Mouse (Mus musculus): Measurements from ENCODE around the gene Itsn1. TPM values are rescaled to one million over a fixed set of nuclear protein-coding genes. Genes with fewer than 3 reads are reported as not detected.

Itsn1 gene
- 24.6 and 27.6 TPM in 2 replicates for polyA plus RNA-seq (2015; fragmentation: Nextera tagmentation; extraction: Ambion mirVana)

DNA sequence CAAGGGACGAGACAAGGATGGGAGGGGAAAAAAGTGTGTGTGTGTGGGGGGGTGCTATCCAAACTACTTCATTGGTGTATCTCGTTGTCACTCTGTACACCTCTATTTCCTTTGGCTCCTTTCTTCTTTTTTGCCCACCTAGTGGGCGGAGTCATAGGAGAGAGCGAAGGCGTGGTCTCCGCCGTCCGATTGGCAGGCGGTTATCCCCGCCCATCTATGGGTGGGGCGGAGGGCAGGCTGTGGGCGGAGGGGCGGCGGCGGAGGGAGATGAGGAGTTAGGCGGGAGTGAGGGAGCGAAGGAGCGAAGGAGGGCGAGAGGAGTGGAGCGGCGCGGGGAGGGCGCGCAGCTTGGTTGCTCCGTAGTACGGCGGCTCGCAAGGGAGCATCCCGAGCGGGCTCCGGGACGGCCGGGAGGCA lies at the start of gene Itsn1:
Gene Itsn1 (plus strand): TSS at position 216 of the 417 bp plus-strand sequence.
- H3K36me3 ChIP-seq: peaks cover 4% of the 10 kb centered on the region; the same call in 1 of the 2 replicates

DNA sequence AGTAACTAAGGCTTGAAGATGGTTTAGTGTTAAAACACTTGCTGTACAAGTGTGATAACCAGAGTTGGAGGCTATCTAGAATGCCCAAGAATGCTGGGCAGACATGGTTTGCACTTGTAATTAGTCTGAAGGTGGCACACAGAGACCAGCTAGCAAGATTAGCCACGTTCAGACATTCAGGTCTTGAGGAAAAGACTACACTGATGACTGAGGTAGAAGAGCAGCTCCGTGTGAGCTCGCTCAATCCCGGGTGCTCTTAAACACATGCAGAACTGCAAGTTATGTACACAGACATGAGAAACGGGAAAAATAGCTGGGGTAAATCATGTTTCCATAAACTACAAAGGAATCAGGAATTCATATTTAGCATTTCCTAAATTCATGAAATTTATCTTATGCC lies 48.4 kb upstream of the Itsn1 start:
- H3K4me2 ChIP-seq: no peak overlapping the region
- WGBS: 85% methylated on average over 5 of the region's 5 CpGs
- H3K27ac ChIP-seq: no peak overlapping the region
- no peak for ATAC-seq (replicated peaks; ENCODE audit: low FRiP score)
- no peak overlapping the region for H3K4me3 ChIP-seq (replicated peaks)
- H3K36me3 ChIP-seq: peaks cover 94% of the 10 kb centered on the region
- no peaks in the 10 kb centered on the region for H3K4me1 ChIP-seq
- no peaks in the 10 kb centered on the region for H3K27me3 ChIP-seq
- H3K9me3 ChIP-seq (replicated peaks): no peaks in the 10 kb centered on the region
- H3K9ac ChIP-seq: no peak overlapping the region

More for the DNA sequence above, at the start of gene Itsn1:
- WGBS: under 1% methylated on average over 27 of the region's 33 CpGs
- H3K27me3 ChIP-seq: no peaks in the 10 kb centered on the region
- H3K9me3 ChIP-seq (replicated peaks): no peaks in the 10 kb centered on the region
- H3K4me2 ChIP-seq: peak within 1 kb of the TSS; percentile 64
- H3K9ac ChIP-seq: peak within 1 kb of the TSS; percentile 79
- H3K4me3 ChIP-seq (replicated peaks): peak within 1 kb of the TSS; percentile 79
- ATAC-seq (replicated peaks; ENCODE audit: low FRiP score): peak; percentile 94
- H3K27ac ChIP-seq: peak within 1 kb of the TSS; percentile 95
- peaks cover 31% of the 10 kb centered on the region for H3K4me1 ChIP-seq

DNA sequence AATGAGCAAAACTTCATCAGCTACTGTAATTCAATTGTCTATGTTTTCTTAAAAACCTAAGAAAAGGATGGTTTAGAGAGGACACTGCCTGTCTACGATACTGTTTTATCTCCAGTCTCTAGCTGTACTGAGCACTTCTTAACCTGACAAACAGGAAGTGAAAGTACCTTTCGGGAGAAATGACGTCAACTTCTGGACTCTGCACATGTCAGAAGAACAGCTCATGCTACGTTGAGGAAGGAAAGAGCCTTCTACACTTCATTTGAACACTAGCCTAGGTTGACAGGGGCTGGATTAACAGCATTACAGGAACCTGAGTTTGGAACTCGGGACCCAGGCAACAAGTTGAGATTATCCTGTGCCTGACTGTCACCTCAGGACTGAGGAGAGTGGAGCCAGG lies 43.6 kb upstream of the Itsn1 start:
- 87% methylated on average over 5 of the region's 5 CpGs for WGBS
- no peak overlapping the region for H3K9ac ChIP-seq
- H3K4me1 ChIP-seq: peaks cover 17% of the 10 kb centered on the region
- peaks cover 52% of the 10 kb centered on the region for H3K36me3 ChIP-seq
- H3K9me3 ChIP-seq (replicated peaks): no peaks in the 10 kb centered on the region
- H3K27me3 ChIP-seq: no peaks in the 10 kb centered on the region
- ATAC-seq (replicated peaks; ENCODE audit: low FRiP score): no peak
- no peak overlapping the region for H3K4me3 ChIP-seq (replicated peaks)
- H3K4me2 ChIP-seq: no peak overlapping the region
- no peak overlapping the region for H3K27ac ChIP-seq

DNA sequence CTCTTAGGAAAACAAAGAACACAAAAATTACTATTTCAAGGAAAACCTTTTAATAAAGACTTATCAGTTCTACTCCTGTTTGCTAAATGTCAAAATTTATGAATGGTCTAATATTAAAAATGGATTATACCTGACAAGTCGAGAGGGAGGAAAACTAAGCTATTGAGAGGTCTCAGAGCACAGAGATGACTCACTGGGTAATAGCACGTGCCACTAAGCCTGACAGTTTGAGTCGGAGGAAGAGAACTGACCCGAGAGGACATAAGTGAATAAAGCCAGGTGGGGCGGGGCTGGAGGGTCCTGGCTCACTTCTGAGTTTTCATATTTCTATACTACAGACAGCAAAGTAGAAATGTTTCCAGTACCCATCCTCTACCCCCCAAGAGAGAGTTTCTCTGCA lies 42.7 kb upstream of the Itsn1 start:
- no peak for ATAC-seq (replicated peaks; ENCODE audit: low FRiP score)
- H3K27me3 ChIP-seq: no peaks in the 10 kb centered on the region
- 76% methylated on average over 5 of the region's 5 CpGs for WGBS

DNA sequence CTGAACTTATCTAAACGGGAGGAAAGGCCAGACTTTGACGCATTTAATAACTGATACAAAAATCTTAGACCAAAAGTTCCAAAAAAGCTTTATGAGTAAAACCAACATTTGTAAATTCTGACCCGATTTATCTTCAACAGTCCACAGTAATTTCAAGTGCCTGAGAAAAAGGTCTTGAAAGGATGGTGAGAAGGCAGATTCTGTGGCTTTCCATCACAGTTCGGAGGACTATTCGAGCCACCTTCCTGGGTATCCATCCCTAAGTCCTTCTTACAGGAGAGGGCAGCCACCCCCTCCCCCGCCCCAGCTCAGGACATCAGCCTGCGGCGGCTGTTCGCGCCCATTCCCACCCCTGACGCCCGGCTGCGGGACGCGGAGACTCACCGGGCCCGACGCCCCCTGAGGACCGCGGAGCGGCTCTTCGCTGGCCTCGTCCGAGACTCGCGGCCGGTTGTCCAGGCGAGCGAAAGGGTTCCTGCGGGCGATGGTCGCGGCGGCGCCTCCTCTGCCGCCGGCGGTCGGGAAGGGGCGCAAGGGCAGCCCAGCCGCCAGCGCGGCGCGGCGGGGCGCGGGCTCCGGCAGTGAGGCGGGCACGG lies 41.0 kb upstream of the Itsn1 start:
- no peaks in the 10 kb centered on the region for H3K27me3 ChIP-seq

More for the DNA sequence above, 42.7 kb upstream of the Itsn1 start:
- Histone ChIP-seq H3K36me3 (peaks cover 44% of the 10 kb centered on the region), H3K4me2 (no peak overlapping the region), H3K9ac (no peak overlapping the region), H3K4me3 (replicated peaks) (no peak overlapping the region), H3K27ac (no peak overlapping the region), H3K4me1 (peaks cover 17% of the 10 kb centered on the region), H3K9me3 (replicated peaks) (no peaks in the 10 kb centered on the region)

DNA sequence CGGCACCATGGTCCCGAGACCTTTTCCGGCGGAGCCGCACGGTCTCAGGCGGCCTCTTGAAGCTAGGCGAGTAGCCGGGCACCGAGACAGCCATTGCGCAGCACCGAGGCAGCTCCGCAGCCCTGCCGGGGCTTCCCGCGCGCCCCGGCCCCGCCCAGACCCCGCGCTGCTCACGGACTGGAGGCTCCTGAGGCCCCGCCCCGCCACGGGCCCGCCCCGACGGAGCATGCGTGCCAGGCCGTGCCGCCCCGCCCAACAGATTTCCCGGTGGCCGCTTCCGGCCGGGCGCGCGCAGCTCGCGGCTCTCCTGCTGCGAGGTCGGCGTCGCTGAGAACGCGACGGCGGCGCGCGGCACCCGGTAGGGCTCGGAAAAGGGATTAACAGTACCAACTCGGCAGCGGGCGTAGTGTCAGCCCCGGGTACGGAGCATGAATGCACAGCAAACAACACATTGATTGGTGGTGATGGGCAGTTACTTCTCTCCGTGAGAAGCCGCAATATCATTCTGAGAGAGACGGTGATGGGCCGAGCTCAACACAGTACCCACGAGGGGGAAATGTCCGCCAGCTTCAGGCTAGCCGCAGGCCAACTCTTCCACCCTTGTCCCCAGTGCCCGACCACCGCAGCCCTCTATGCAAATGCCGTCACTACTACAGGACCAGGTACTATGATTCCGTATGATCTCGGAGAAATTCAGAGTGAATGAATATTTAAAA lies 40.3 kb upstream of the Itsn1 start, which contains the start of gene Donson:
Gene Donson (minus strand): TSS at position 152 of the 716 bp plus-strand sequence.
- WGBS: under 1% methylated on average over 71 of the region's 71 CpGs
- H3K4me2 ChIP-seq: peak within 1 kb of the TSS; percentile 84
- H3K36me3 ChIP-seq: peaks cover 23% of the 10 kb centered on the region

More for the DNA sequence above, 41.0 kb upstream of the Itsn1 start:
- peak overlapping the region; percentile 80 for H3K27ac ChIP-seq
- H3K4me1 ChIP-seq: peaks cover 17% of the 10 kb centered on the region
- peak overlapping the region; percentile 84 for H3K4me2 ChIP-seq
- peak overlapping the region; percentile 91 for H3K9ac ChIP-seq
- WGBS: 2% methylated on average over 50 of the region's 51 CpGs
- H3K9me3 ChIP-seq (replicated peaks): no peaks in the 10 kb centered on the region
- H3K36me3 ChIP-seq: peaks cover 26% of the 10 kb centered on the region
- ATAC-seq (replicated peaks; ENCODE audit: low FRiP score): peak; percentile 69
- H3K4me3 ChIP-seq (replicated peaks): peak overlapping the region; percentile 99

DNA sequence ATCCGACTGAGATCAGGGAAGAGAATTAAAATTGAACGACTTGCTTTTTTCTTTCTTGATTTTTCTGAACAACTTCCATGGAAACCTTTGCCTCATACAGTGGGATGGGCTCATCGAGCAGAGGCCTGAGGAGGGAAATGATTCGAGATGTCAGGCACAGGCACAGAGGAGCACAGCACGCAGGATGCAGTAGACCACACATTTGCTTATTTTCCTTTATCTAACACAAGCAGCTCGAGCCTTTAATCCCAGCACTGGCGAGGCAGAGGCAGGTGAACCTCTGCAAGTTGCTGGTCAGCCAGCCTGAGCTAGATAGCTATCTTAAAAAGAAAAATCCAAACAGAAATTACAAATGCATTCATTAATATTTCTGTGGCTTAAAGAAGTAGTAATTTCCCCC lies 39.3 kb upstream of the Itsn1 start:
- no peaks in the 10 kb centered on the region for H3K9me3 ChIP-seq (replicated peaks)
- WGBS: 51% methylated on average over 7 of the region's 7 CpGs
- H3K4me1 ChIP-seq: peaks cover 21% of the 10 kb centered on the region
- ATAC-seq (replicated peaks; ENCODE audit: low FRiP score): no peak
- no peak overlapping the region for H3K27ac ChIP-seq
- H3K27me3 ChIP-seq: no peaks in the 10 kb centered on the region
- no peak overlapping the region for H3K9ac ChIP-seq
- H3K4me3 ChIP-seq (replicated peaks): no peak overlapping the region; the same call in 1 of the 2 replicates
- peak overlapping the region; percentile 84; the same call in 1 of the 2 replicates for H3K4me2 ChIP-seq
- peaks cover 20% of the 10 kb centered on the region for H3K36me3 ChIP-seq

More for the DNA sequence above, 40.3 kb upstream of the Itsn1 start, which contains the start of gene Donson:
- ATAC-seq (replicated peaks; ENCODE audit: low FRiP score): peak; percentile 99
- H3K27me3 ChIP-seq: no peaks in the 10 kb centered on the region
- peak within 1 kb of the TSS; percentile 91 for H3K9ac ChIP-seq
- H3K4me3 ChIP-seq (replicated peaks): peak within 1 kb of the TSS; percentile 99
- H3K27ac ChIP-seq: peak within 1 kb of the TSS; percentile 85
- no peaks in the 10 kb centered on the region for H3K9me3 ChIP-seq (replicated peaks)
- H3K4me1 ChIP-seq: peaks cover 17% of the 10 kb centered on the region

DNA sequence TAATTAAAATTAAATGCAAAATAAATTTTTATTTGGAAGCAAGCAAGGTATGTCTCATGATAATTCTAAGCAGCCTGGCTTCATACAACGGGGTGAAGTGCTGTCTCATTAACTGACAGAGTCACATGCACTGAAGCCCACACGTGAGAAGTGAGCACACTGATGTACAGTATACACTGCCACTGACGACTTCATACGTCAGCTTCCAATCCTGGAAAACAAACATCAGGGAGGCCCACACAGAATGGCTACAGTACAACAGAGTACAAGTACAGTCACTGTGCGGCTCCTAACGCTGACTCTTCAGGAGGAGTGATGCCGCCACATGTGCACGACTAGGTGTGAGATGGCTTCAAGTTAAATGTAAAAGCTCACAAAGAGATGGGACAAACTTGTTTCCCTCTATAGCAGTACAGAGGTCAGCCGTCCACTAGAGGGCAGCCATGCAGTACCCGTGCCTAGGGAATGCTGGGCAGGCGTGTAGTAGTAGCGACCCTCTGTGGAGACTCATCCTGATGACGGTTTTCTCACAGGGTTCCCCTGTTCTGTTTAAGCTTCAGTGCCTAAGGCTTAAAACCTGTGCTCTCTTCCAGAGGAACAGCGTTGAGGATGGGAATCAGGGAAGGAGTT lies 34.5 kb upstream of the Itsn1 start:
- 32% methylated on average over 14 of the region's 14 CpGs for whole genome bisulfite sequencing
- no peak overlapping the region for H3K9ac ChIP-seq
- 0 out of 2 replicates have a peak overlapping the region, but pooled peaks have one; percentile 25 for H3K4me2 ChIP-seq
- no peaks in the 10 kb centered on the region for H3K9me3 ChIP-seq (replicated peaks)
- H3K36me3 ChIP-seq: peaks cover 38% of the 10 kb centered on the region
- peak; percentile 94 for ATAC-seq (replicated peaks; ENCODE audit: low FRiP score)
- no peaks in the 10 kb centered on the region for H3K27me3 ChIP-seq
- 0 out of 2 replicates have a peak overlapping the region, but pooled peaks have one; percentile 29 for H3K27ac ChIP-seq
- H3K4me3 ChIP-seq (replicated peaks): no peak overlapping the region
- peaks cover 16% of the 10 kb centered on the region for H3K4me1 ChIP-seq

DNA sequence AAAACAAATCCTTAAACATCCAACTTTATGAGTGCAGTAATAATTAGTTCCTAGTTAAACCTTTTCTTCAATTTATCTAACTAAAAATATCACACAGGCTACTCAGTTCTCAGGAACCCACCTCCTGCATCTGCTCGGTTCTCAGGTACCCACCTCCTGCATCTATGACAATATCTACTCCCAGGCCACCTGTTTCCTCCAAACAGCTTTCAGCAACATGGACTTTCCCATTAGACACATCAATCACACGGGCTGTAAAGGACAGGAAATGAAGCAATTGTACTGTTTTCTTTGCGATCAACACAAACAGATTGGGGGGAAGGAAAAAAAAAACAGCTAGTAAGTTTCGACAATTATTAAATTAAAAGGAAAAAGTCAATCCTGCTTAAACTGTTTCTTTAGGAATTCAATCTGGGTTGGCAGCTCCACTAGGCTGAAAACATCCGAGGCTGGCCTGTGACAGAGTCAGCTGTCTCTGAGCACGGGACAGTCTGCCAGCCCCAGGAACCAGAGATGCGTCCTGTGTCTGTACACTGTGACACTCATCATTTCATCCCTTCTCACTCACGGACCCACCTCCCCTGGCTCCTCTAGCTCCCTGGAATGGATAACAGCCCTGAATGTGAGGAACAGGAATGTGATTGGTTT lies 33.8 kb upstream of the Itsn1 start:
- 21% methylated on average over 8 of the region's 8 CpGs for WGBS
- H3K9ac ChIP-seq: no peak overlapping the region
- peak; percentile 64; the same call in 1 of the 2 replicates for ATAC-seq (replicated peaks; ENCODE audit: low FRiP score)

DNA sequence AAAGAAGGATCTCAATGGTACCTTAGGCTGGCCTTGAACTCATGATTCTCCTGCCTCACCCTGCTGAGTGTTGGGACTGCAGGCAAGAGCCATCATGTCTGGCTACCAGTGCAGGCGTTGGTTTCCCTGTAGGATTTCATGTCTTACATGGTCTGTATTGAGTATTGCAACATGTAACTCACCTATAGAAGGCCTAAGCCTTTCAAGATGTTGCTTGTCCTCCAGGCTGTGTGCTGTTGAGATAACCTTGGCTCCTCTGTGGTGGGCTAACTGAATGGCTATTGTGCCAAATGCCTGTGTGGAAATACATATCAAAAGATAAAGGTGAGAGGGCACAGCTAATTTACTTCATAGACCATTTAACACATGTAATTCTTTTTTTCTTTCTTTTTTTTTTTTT lies 30.1 kb upstream of the Itsn1 start:
- Histone ChIP-seq H3K9me3 (replicated peaks) (no peaks in the 10 kb centered on the region), H3K4me2 (no peak overlapping the region), H3K36me3 (peaks cover 57% of the 10 kb centered on the region), H3K9ac (no peak overlapping the region), H3K27me3 (no peaks in the 10 kb centered on the region), H3K4me3 (replicated peaks) (no peak overlapping the region), H3K4me1 (peaks cover 35% of the 10 kb centered on the region), H3K27ac (no peak overlapping the region)
- 92% methylated on average over 1 of the region's 1 CpGs for WGBS
- no peak for ATAC-seq (replicated peaks; ENCODE audit: low FRiP score)

More for the DNA sequence above, 33.8 kb upstream of the Itsn1 start:
- Histone ChIP-seq H3K36me3 (peaks cover 42% of the 10 kb centered on the region), H3K4me3 (replicated peaks) (no peak overlapping the region), H3K4me1 (peaks cover 13% of the 10 kb centered on the region), H3K27ac (peak overlapping the region; percentile 29; the same call in 1 of the 2 replicates), H3K27me3 (no peaks in the 10 kb centered on the region), H3K9me3 (replicated peaks) (no peaks in the 10 kb centered on the region), H3K4me2 (0 out of 2 replicates have a peak overlapping the region, but pooled peaks have one; percentile 25)

DNA sequence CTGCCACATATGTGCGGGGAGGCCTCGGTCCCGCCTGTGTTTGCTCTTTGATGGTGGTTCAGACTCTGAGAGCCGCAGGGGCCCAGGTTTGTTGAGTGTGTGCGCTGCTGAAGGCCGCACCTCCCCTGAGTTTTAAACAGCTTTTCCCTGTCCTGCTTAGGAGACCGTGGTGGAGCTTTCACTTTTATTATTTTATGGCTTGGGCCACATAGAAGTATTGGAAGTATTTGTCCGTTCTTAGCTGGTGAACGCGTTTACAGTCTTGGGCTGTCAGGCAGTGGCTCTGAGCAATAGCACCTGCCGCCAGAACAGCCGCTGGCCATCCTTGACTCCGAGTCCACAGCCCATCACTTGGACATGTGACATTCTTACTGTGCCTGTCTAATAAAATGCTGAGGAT lies 27.2 kb upstream of the Itsn1 start:
- Histone ChIP-seq H3K36me3 (peaks cover 65% of the 10 kb centered on the region), H3K9ac (0 out of 2 replicates have a peak overlapping the region, but pooled peaks have one; percentile 2), H3K4me3 (replicated peaks) (no peak overlapping the region), H3K4me2 (0 out of 2 replicates have a peak overlapping the region, but pooled peaks have one; percentile 9), H3K27ac (peak overlapping the region; percentile 71), H3K4me1 (peaks cover 22% of the 10 kb centered on the region), H3K9me3 (replicated peaks) (no peaks in the 10 kb centered on the region), H3K27me3 (no peaks in the 10 kb centered on the region)
- peak; percentile 79 for ATAC-seq (replicated peaks; ENCODE audit: low FRiP score)
- WGBS: 31% methylated on average over 13 of the region's 13 CpGs
